Mouse (Mus musculus) heart, adult 2 months (tissue): ENCODE results near the gene E2f4. TPM values are rescaled to one million over a fixed set of nuclear protein-coding genes. Genes with fewer than 3 reads are reported as not detected.

Experiments
- DNase-seq, 2 experiments: peaks; one replicate each; pipeline ENCODE4 v3.0.0; 2021
- H3K27ac ChIP-seq: fragments of 200-600 bp; 2 replicates; pipeline ENCODE4 v1.8.1; 2022
- H3K27me3 ChIP-seq: fragments of 200-500 bp; 2 replicates; pipeline ENCODE4 v1.6.1; 2012; ENCODE audit warnings: mild to moderate bottlenecking, low read length, inconsistent platforms, mixed read lengths; ENCODE audit not compliant: control insufficient read depth, insufficient read depth
- H3K36me3 ChIP-seq: fragments of 200-500 bp; 2 replicates; pipeline ENCODE4 v1.6.1; 2012; ENCODE audit warnings: low read length, inconsistent platforms; ENCODE audit not compliant: control insufficient read depth, insufficient read depth
- H3K4me1 ChIP-seq: fragments of 200-500 bp; 2 replicates; pipeline ENCODE4 v1.6.1; 2011; ENCODE audit warnings: low read length; ENCODE audit not compliant: control insufficient read depth, insufficient read depth
- H3K4me3 ChIP-seq: fragments of 200-600 bp; 2 replicates; pipeline ENCODE4 v1.8.1; 2022
- H3K79me2 ChIP-seq: fragments of 200-500 bp; replicated peaks from 2 replicates; pipeline ENCODE4 v1.6.1; 2012; ENCODE audit warnings: mild to moderate bottlenecking, inconsistent platforms, low read length, moderate library complexity, mixed read lengths; ENCODE audit not compliant: control insufficient read depth, insufficient read depth
- H3K9ac ChIP-seq: fragments of 200-500 bp; 2 replicates; pipeline ENCODE4 v1.6.1; 2012; ENCODE audit warnings: low read depth, mild to moderate bottlenecking, control low read depth, inconsistent platforms, low read length, mixed read lengths
- CTCF ChIP-seq: fragments of 200-600 bp; IDR thresholded peaks from 2 replicates; pipeline ENCODE4 v1.8.1; 2022; ENCODE audit warnings: antibody characterized with exemption, mild to moderate bottlenecking, moderate library complexity
- EP300 ChIP-seq: fragments of 200-500 bp; IDR thresholded peaks from 2 replicates; pipeline ENCODE4 v1.6.1; 2011; ENCODE audit warnings: low read depth, low read length, control low read depth; ENCODE audit not compliant: insufficient read depth
- POLR2A ChIP-seq: fragments of 200-500 bp; IDR thresholded peaks from 2 replicates; pipeline ENCODE4 v1.6.1; 2011; ENCODE audit warnings: mild to moderate bottlenecking, low read depth, low read length, control low read depth; ENCODE audit not compliant: insufficient read depth
- WGBS: fragments of 180-500 bp; shearing (Covaris S2); methylation state at CpG from one replicate; pipeline ENCODE4 v1.1.7; 2018; 5-methylcytosine and 5-hydroxymethylcytosine counted together
- intact Hi-C: fragments of 180-260 bp; cut with DNase I; formaldehyde crosslinking; loops from one replicate; pipeline ENCODE4 v1.15.1; 2025
- long read RNA-seq: library from polyadenylated mRNA; stranded (forward); transcript quantifications from one replicate; pipeline ENCODE4 v2.0.0, GENCODE M21; 2021
- polyA plus RNA-seq: library from polyadenylated mRNA; depleted of rRNA; stranded (reverse); fragments of >200 nt; gene quantifications from 2 replicates; pipeline ENCODE4 v1.2.3, GENCODE M21; 2012; rRNA removed
- total RNA-seq, 2 experiments: library from RNA; stranded (reverse); gene quantifications; 2 replicates each; pipeline ENCODE4 v1.2.3; 2021

E2f4 gene
- 10 to 100 TPM; 21.1 to 21.5 TPM for total RNA-seq
- 61.8 and 62.8 TPM in 2 replicates for polyA plus RNA-seq
- long read RNA-seq, transcript E2f4-201 (10 exons, 1,993 nt), result major isoform, 64 of 74 reads
- long read RNA-seq, partial matches to known transcripts, result 6 of 74 reads
- long read RNA-seq, other reads (novel, unspliced or antisense), result 4 of 74 reads

GRCm38 (mm10) chr8:105297511-105298192 lies at the start of gene E2f4:
TSS of gene E2f4 (plus strand) at chr8:105297663.
- WGBS, result under 1% methylated on average over 58 of the region's 58 CpGs
- 0 out of 2 replicates have a peak, but pooled peaks have one; percentile 54 for TF ChIP-seq EP300
- no peak for TF ChIP-seq CTCF
- peak; percentile 60 for TF ChIP-seq POLR2A
- Histone ChIP-seq H3K79me2 (no peaks in the 10 kb centered on the region), H3K36me3 (peaks cover 4% of the 10 kb centered on the region), H3K9ac (peak within 1 kb of the TSS; percentile 96), H3K4me1 (peaks cover 3% of the 10 kb centered on the region), H3K27ac (peak within 1 kb of the TSS; percentile 88), H3K27me3 (no peaks in the 10 kb centered on the region), H3K4me3 (peak within 1 kb of the TSS; percentile 99)
- intact Hi-C loops, result loop anchor here (1.0 to 10.0 kb wide), 2 partner anchors 29 to 643 kb away; partner anchors contain the start of genes Lrrc29 and Tmem208
- peak; percentile 93 to 95 for DNase-seq

DNA sequence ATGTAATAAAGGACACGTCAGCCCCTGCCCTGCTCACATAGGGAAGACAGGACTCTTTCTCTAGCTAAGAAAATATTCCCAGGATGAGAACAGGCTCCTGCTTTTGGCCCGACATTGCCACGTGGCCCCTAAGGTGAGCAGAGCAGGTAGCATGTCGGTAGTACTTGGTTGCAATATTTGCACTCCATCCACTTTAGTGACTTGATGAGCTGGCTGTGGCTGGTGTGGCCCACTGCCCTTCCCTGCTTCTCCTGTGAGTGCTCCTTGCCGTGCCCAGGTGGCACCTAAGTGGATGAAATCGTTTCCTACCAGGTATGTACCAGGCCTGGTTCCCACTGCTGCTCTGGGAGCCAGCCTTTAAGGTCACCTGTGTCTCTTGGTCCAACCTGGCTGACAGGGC lies 45.5 kb upstream of the E2f4 start:
- H3K79me2 ChIP-seq, result no peaks in the 10 kb centered on the region
- no peak for DNase-seq
- H3K4me1 ChIP-seq, result no peaks in the 10 kb centered on the region
- no peak overlapping the region for H3K4me3 ChIP-seq
- no peak overlapping the region for H3K27ac ChIP-seq
- TF ChIP-seq EP300, result no peak
- TF ChIP-seq CTCF, result no peak
- TF ChIP-seq POLR2A, result no peak
- H3K36me3 ChIP-seq, result no peaks in the 10 kb centered on the region
- WGBS, result 89% methylated on average over 6 of the region's 6 CpGs
- intact Hi-C loops, result no loop called here
- H3K9ac ChIP-seq, result no peak overlapping the region
- H3K27me3 ChIP-seq, result no peaks in the 10 kb centered on the region

DNA sequence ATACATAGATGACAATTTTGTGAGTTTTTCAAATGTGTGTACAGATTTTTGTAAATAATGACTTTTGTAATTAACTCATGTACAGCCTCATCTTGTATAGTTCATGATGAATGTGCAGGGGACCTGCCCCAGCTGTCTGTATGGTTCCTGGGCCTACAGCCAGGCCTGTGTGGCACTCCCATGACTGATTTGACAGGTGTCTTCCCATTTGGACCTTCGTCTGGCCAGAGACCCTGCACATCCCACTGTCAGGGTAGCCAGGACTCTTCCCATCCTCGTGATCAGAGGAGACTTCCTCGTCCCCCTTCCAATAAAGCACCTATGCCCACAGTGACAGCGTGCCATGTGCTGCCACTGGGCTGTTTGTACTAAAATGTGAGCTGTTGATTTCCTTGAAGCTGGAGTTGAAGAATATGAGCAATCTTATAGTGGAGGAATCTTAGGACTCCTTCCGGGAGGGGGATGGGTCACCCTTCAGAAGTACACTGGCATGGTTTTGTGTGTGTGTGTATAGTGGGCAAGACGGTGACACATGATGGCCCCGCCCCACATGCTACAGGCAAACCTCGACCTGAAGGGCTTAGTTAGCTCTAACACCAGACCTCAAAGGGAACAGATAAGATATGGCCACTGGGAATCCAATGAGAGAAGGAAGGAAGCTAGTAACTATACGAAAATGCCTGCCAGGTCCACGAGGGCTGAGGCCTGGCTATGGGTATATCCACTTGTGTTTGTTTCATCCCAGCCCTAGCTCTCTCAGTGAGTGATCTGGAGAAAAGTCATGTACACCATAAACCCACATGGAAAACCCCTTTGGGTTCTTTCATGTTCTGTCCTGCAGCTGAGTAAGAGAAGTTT lies 44.6 kb upstream of the E2f4 start:
- intact Hi-C loops, result no loop called here
- no peak overlapping the region for H3K9ac ChIP-seq
- H3K27me3 ChIP-seq, result no peaks in the 10 kb centered on the region
- no peaks in the 10 kb centered on the region for H3K79me2 ChIP-seq
- TF ChIP-seq EP300, result no peak
- TF ChIP-seq POLR2A, result no peak
- TF ChIP-seq CTCF, result no peak
- H3K27ac ChIP-seq, result no peak overlapping the region
- 76% methylated on average over 10 of the region's 10 CpGs for WGBS
- no peaks in the 10 kb centered on the region for H3K4me1 ChIP-seq
- H3K4me3 ChIP-seq, result no peak overlapping the region
- no peaks in the 10 kb centered on the region for H3K36me3 ChIP-seq
- DNase-seq, result no peak

GRCm38 (mm10) chr8:105253766-105254151 lies 43.7 kb upstream of the E2f4 start:
- H3K4me1 ChIP-seq, result no peaks in the 10 kb centered on the region
- no peak overlapping the region for H3K27ac ChIP-seq
- no peaks in the 10 kb centered on the region for H3K36me3 ChIP-seq
- intact Hi-C loops, result loop anchor here (2.0 kb wide), 2 partner anchors 29 to 37 kb away; partner anchors contain the start of gene D230025D16Rik
- H3K27me3 ChIP-seq, result no peaks in the 10 kb centered on the region
- DNase-seq, result no peak
- no peaks in the 10 kb centered on the region for H3K79me2 ChIP-seq
- H3K9ac ChIP-seq, result no peak overlapping the region
- TF ChIP-seq POLR2A, result no peak
- no peak for TF ChIP-seq CTCF
- TF ChIP-seq EP300, result no peak
- WGBS, result 52% methylated on average over 20 of the region's 20 CpGs
- H3K4me3 ChIP-seq, result peak overlapping the region; percentile 76

DNA sequence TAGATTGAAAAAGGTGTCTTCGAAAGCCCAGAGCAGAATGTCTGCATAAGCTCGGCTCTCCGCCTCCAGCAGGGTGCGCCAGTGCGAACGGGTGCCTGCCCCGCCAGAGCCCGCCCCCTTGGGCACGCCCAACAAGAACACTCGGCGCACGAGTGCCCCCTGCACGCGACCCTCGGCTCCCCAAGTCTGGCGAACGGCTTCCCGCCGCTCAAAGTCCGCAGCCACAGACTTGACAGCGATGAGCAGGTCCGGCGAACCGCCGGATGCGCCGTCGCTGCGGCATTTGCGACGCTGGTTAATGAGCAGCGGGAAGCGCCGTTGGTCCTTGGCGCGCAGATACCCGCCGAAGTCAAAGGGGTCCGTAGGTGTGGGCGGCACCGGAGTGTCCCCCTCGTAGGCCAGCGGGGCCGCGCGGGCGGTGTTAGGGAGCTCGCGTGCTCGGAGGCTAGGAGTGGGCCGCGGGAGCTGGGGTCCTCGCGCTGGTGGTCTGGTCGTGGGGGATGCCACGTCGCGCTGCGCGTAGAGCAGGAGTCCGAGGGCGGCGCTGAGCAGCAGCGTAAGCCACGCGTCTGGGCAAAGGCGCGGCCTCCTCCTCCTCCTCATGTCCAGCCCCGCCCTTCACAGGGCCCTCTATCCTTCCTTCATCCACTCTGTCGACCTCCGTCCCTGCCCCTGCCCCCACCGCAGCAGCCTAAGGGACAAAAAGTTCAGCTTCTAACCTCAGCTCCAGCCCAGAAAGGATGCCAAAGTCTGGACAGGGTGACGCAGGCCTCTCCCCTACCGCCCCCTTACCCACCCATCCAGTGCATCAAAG lies 43.1 kb upstream of the E2f4 start:
- no peaks in the 10 kb centered on the region for H3K79me2 ChIP-seq
- H3K4me3 ChIP-seq, result peak overlapping the region; percentile 76
- intact Hi-C loops, result loop anchor here (2.0 kb wide), 2 partner anchors 30 to 36 kb away; partner anchors contain the start of gene D230025D16Rik
- H3K36me3 ChIP-seq, result no peaks in the 10 kb centered on the region
- TF ChIP-seq EP300 (peak; percentile 64; the same call in 1 of the 2 replicates), CTCF (peak; percentile 94), POLR2A (no peak; the same call in none of the 2 replicates)
- WGBS, result under 1% methylated on average over 74 of the region's 74 CpGs
- peak; percentile 90 to 94 for DNase-seq
- H3K4me1 ChIP-seq, result no peaks in the 10 kb centered on the region; the same call in 1 of the 2 replicates
- H3K27me3 ChIP-seq, result no peaks in the 10 kb centered on the region
- H3K27ac ChIP-seq, result peak overlapping the region; percentile 78
- peak overlapping the region; percentile 37 for H3K9ac ChIP-seq
